Mouse (Mus musculus) induced T-regulatory cell, adult 2 months (primary cell): Measurements from ENCODE around the gene Sync.

ENCODE experiments used
- DNase-seq: peaks from one replicate; pipeline ENCODE4 v3.0.0-alpha.2; 2012; ENCODE audit warnings: low read depth

Gene Sync

DNA sequence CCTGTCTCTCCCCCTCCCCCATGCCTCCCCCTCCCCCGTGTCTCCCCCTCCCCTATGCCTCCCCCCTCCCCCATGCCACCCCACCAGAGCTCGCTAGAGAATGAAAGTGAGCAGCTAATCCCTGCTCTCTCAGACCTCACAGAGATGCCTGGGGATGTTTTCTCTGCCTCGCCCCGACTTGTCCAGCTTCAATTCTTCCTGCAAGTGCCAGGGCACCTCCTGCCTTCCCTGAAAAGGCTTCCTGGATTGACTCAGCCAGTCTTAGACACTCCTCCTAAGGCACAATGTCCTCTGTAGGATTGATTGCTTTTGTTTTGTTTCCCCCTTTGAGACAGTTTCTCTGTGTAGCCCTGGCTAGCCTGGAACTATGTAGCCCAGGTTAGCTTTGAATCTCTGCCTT lies 26.2 kb upstream of the Sync start, which contains the start of gene C77080:
Gene C77080, minus strand, starts transcription at position 209 of the 400 bp plus-strand sequence.
- DNase-seq = no peak

DNA sequence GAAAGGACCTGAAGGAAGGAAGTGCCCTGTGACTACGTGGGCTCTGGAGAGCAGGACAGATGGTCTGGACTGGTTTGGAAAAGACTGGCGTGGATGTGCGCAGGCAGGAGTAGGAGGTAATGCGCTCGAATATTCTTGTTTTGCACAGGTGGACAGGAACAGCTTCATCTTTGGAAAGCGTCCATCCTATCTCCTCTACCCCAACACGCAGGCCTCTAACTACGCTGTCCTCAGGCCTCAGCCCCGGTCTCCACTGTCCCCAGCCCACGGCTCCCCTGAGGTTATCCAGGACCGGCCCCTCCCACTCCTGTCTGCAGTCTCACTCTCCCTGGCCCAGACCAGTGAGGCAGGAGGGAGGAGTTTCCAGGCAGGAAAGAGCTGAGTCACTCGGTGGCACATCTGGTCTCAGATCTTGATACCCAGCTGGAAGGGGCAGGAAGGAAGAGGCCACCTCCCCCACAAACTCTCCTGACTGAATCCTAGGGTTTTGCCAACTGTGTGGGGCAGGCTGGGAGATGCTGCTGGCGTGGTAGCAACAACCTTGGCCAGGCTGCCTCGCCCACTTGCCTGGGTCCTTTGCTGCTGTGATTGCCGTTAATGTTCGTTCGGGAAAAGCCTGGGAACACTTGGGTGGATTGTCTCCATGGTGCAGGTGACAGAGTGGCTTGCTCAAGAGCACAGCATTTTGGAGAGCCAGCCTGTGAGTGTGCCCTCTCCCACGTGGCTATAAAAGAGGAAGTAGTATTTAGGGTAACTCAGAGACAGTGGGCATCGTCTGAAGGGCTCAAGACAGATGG lies 24.0 kb upstream of the Sync start:
- DNase-seq = peak; percentile 58

GRCm38 (mm10) chr4:129266191-129266590 lies 21.2 kb upstream of the Sync start:
- no peak for DNase-seq

DNA sequence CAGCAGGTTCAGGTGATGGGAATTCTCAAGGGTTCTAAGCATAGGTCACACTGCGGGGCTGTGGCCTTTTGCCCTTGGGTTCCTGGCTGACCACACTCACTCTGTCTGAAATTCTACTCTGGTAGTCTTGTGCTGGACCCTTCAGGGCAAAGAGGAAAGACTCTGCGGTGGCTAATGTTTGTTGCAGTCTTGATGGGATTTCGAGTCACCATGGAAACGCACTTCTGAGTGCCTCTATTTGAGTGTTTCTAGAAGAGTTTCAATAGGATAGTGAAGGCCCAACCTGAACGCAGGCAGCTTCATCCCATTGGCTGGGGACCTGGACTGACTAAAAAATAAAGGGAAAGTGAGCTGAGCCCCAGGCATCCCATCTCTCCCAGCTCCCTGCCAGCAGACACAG lies 20.6 kb upstream of the Sync start:
- no peak for DNase-seq

GRCm38 (mm10) chr4:129268698-129269097 lies 18.7 kb upstream of the Sync start:
- no peak for DNase-seq

- peak; percentile 83 for DNase-seq
Observed at GRCm38 (mm10) chr4:129271991-129272755, 15.2 kb upstream of the Sync start.

DNA sequence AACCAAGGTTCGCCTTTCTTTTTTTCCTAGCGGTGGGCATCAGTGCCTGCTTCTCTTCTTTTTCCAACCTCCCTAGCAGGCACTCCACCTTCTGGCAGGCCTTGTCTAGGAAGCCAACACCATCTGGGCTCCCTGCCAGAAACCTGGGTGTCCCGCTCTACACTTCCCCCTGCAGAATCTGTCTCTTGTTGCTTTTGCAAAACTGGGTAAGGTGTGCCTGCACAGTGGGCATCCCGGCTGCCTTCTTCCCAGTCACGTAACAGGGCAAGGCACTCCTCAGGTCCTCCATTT lies 14.7 kb upstream of the Sync start:
- DNase-seq = no peak

DNA sequence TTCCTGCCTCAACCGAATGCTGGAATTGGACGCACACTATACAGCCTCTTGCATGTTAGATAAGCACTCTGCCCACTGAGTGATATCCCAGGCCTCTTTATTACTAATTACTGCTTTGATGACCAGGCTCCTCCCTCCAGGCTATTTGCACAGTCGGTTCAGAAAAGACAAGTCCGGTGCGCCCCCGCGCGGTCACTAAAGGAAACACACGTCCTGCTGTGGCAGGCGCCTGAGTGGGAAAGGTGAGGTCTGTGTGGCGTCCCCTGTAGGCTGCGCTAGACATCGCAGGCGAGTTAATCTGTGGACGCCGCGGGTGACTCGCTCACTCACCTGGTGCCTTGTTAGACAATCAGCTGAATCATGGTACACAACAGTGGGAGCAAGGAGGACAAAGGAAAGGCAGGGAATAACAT lies 11.0 kb upstream of the Sync start:
- DNase-seq = peak; percentile 95

DNA sequence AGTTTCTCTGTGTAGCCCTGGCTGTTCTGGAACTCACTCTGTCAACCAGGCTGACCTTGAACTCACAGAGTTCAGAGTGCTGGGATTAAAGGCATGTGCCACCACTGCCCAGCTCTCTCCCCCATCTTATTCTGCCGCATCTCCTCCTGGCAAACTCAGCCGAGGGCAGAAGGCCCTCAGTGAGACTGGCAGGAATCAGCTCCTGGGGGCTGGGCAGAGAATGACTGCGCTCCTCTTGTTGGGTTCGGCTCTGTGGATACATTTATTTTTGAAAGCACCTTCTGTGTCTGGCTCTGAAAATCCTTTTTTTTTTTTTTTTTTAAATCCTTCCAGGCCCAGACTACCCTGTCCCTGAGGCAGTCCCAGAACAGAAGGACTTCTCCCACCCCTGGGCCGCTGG lies 4.6 kb upstream of the Sync start:
- DNase-seq = no peak

DNA sequence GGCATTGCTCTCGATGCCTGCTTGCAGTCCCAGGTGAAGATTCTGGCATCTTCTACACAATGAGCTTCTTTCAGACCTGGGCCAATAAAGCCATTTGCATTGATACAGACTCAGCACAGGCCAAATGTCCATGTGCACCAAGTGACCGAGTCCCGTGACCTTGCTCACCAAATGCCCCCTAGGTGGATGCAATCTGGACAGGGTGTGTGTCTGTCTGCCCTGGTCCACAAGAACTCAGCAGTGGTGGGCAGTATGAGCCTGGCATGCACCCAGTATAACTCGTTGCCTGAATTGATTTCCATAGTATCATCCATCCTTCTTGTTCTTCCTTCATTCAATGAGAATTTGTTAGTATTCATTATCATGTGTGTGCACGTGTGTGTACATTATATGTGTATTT lies 4.2 kb upstream of the Sync start:
- no peak for DNase-seq

GRCm38 (mm10) chr4:129284685-129285084 lies 2.7 kb upstream of the Sync start:
- no peak for DNase-seq

DNA sequence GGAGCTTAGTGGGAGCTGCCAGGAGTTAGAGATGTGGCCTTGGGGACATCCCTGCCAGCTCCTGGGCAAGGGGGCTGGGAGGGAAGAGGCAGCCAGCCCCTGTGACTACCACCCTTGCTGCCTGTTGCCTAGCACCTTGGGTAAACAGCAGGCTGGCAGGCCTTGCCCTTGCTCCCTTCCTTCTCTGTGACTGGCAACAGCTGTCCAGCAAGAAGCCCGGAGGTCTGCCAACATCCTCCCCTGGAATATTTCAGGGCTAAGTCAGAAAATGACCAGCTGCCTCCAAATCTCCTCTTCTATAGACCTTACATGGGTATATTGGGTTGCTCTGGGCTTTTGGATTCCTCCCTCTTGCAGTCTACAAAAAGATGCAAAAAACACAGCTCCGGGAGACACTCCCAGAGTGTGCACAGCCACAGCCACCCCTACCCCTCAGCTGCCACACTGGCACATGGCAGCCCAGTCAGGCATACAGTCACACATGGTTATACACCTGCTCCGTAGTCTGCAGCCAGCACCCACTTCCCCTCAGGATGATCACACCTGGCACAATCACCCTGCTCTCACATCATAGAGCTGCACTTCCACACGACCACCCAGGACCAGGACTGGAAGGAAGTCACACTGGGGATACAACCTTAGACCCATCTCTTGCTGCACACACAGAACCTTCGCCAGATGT lies 1.3 kb upstream of the Sync start:
- DNase-seq = no peak

GRCm38 (mm10) chr4:129286683-129287471 lies 540 bp upstream of the Sync start:
- DNase-seq = no peak

- DNase-seq = no peak
Observed at GRCm38 (mm10) chr4:129288067-129288466, 650 bp downstream of the Sync start.

- DNase-seq = no peak
Observed at GRCm38 (mm10) chr4:129289671-129290070, 2.3 kb downstream of the Sync start.

- DNase-seq = no peak
Observed at GRCm38 (mm10) chr4:129292831-129293230, 5.4 kb downstream of the Sync start.

- DNase-seq = no peak
Observed at GRCm38 (mm10) chr4:129293702-129294101, 6.3 kb downstream of the Sync start.

- DNase-seq = no peak
Observed at GRCm38 (mm10) chr4:129295188-129295587, 7.8 kb downstream of the Sync start.

DNA sequence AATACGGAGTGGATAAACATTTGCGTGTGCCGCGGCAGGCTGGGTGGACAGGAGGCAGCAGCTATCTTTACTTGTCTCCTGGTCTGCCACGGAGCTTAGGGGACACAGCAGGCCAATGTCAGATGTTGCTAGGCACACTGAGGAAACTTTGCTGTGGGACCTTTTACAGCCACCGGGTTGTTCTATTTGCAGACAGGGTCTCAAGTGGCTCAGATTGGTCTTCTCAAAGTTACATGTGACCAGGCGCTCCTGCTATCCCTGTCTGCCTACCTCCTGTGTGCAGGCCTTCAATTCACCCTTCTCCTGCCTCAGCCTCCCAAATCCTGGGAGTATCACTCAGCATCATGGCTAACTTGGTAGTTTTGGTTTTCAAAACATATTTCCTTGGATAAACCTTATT lies 8.6 kb downstream of the Sync start:
- no peak for DNase-seq

DNA sequence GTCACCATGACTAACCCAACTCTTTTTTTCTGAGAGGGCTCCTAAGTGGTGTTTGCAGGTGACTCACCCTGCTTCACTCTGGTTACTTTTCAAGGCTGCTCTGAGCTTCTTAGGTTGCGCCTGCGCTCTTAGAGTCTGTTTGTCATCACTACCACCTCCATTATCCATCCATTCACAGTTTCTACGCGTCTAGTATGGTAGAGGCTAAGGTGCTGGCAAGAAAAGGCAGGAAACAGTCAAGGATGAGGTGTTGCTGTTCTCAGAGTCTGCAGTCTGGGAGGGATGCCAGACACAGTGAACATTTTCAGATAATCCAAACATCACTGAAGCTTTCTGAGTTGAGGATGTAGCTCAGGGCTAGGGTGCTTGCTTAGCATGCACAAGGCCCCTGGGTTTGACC lies 10.3 kb downstream of the Sync start:
- no peak for DNase-seq

- no peak for DNase-seq
Observed at GRCm38 (mm10) chr4:129299121-129299520, 11.7 kb downstream of the Sync start.

DNA sequence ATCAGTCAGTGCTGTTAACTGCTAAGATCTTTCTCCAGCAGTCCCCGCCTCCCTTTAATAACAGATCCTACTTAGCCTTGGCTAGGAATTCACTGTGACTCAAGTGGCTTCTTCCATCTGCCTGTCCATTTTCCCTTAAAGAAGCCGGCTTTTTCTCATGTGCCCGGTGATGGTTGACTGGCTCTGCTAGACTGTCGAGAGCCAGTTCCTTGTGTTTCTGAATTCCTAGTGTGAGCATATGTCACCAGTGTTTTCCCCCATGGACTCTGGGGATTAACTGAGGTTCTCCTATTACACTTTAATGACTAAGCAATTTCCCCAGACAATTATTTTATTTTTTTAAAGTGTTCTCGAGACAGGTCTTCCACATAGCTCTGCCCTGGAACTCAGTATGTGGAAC lies 16.0 kb downstream of the Sync start:
- DNase-seq = no peak
